Mouse (Mus musculus) embryonic facial prominence, embryonic 10.5 days (tissue): ENCODE data around the gene Ahnak2. TPM values are rescaled to one million over a fixed set of nuclear protein-coding genes. Genes with fewer than 3 reads are reported as not detected.
"Not testable (repeated sequence)": the region's sequence is repeated elsewhere in the genome, so short reads cannot be mapped to it uniquely, and the experiment has no call there.

ENCODE experiments used
- DNase-seq: peaks from one replicate; pipeline ENCODE4 v3.0.0-alpha.2; 2017; ENCODE audit warnings: low spot score
- H3K27ac ChIP-seq: fragments of 300-500 bp; sonication (generic); replicated peaks from 2 replicates; pipeline ENCODE4 v1.5.1; 2016; ENCODE audit warnings: mild to moderate bottlenecking
- H3K27me3 ChIP-seq: fragments of 300-500 bp; sonication (generic); replicated peaks from 2 replicates; pipeline ENCODE4 v1.6.1; 2016; ENCODE audit warnings: low read depth, mild to moderate bottlenecking; ENCODE audit not compliant: poor library complexity, severe bottlenecking
- H3K36me3 ChIP-seq: fragments of 300-500 bp; sonication (generic); replicated peaks from 2 replicates; pipeline ENCODE4 v1.6.1; 2016; ENCODE audit warnings: mild to moderate bottlenecking, moderate library complexity
- H3K4me1 ChIP-seq: fragments of 300-500 bp; sonication (generic); 2 replicates; pipeline ENCODE4 v1.6.1; 2016
- H3K4me3 ChIP-seq: fragments of 300-500 bp; sonication (generic); 2 replicates; pipeline ENCODE4 v1.5.1; 2016; ENCODE audit warnings: mild to moderate bottlenecking, moderate library complexity
- H3K9me3 ChIP-seq: fragments of 300-500 bp; sonication (generic); 2 replicates; pipeline ENCODE4 v1.6.1; 2016; ENCODE audit warnings: mild to moderate bottlenecking
- WGBS: fragments of 180-500 bp; shearing (Covaris S2); methylation state at CpG from one replicate; pipeline ENCODE4 v1.1.7; 2016; 5-methylcytosine and 5-hydroxymethylcytosine counted together
- polyA plus RNA-seq: library from polyadenylated mRNA; unstranded; fragments of >200 nt; fragmentation: Nextera tagmentation; extraction: Ambion mirVana; gene quantifications from 2 replicates; pipeline ENCODE4 v1.2.1, GENCODE M21; 2016

Gene Ahnak2
- polyA plus RNA-seq = 0.04 and 0.20 TPM in 2 replicates

GRCm38 (mm10) chr12:112801864-112802846, at the start of gene Ahnak2:
Gene Ahnak2, minus strand, starts transcription at chr12:112802657.
- H3K4me1 ChIP-seq = peaks cover 37% of the 10 kb centered on the region
- no peaks in the 10 kb centered on the region for H3K36me3 ChIP-seq
- 3% methylated on average over 69 of the region's 69 CpGs for WGBS
- H3K27ac ChIP-seq = peak within 1 kb of the TSS; percentile 53
- H3K27me3 ChIP-seq = peaks cover 77% of the 10 kb centered on the region
- peak; percentile 91 for DNase-seq
- no peaks in the 10 kb centered on the region for H3K9me3 ChIP-seq
- peak within 1 kb of the TSS; percentile 67 for H3K4me3 ChIP-seq

- peaks cover 4% of the 10 kb centered on the region; the same call in 1 of the 2 replicates for H3K4me1 ChIP-seq
- DNase-seq = no peak
- H3K27me3 ChIP-seq = no peaks in the 10 kb centered on the region
- no peaks in the 10 kb centered on the region for H3K9me3 ChIP-seq
- H3K36me3 ChIP-seq = no peaks in the 10 kb centered on the region
- H3K27ac ChIP-seq = 0 out of 2 replicates have a peak overlapping the region, but pooled peaks have one; percentile 24
- H3K4me3 ChIP-seq = no peak overlapping the region
- WGBS = 50% methylated on average over 8 of the region's 8 CpGs
Observed at GRCm38 (mm10) chr12:112851116-112851515, 48.7 kb upstream of the Ahnak2 start.

GRCm38 (mm10) chr12:112850344-112850743, 47.9 kb upstream of the Ahnak2 start:
- no peaks in the 10 kb centered on the region for H3K9me3 ChIP-seq
- no peak overlapping the region for H3K27ac ChIP-seq
- no peaks in the 10 kb centered on the region for H3K27me3 ChIP-seq
- H3K4me3 ChIP-seq = no peak overlapping the region
- 86% methylated on average over 9 of the region's 9 CpGs for WGBS
- DNase-seq = no peak
- peaks cover 4% of the 10 kb centered on the region; the same call in 1 of the 2 replicates for H3K4me1 ChIP-seq
- no peaks in the 10 kb centered on the region for H3K36me3 ChIP-seq

- H3K9me3 ChIP-seq = no peaks in the 10 kb centered on the region
- WGBS = 84% methylated on average over 11 of the region's 11 CpGs
Observed at GRCm38 (mm10) chr12:112849235-112850022, 47.0 kb upstream of the Ahnak2 start.

GRCm38 (mm10) chr12:112847880-112848279, 45.4 kb upstream of the Ahnak2 start:
- H3K4me3 ChIP-seq = no peak overlapping the region
- H3K4me1 ChIP-seq = peaks cover 4% of the 10 kb centered on the region; the same call in 1 of the 2 replicates
- no peaks in the 10 kb centered on the region for H3K36me3 ChIP-seq
- 97% methylated on average over 2 of the region's 2 CpGs for WGBS
- no peaks in the 10 kb centered on the region for H3K9me3 ChIP-seq
- no peaks in the 10 kb centered on the region for H3K27me3 ChIP-seq
- DNase-seq = no peak
- H3K27ac ChIP-seq = no peak overlapping the region

More at GRCm38 (mm10) chr12:112849235-112850022, 47.0 kb upstream of the Ahnak2 start:
- no peak overlapping the region for H3K27ac ChIP-seq
- H3K27me3 ChIP-seq = no peaks in the 10 kb centered on the region
- H3K4me1 ChIP-seq = peaks cover 4% of the 10 kb centered on the region; the same call in 1 of the 2 replicates
- H3K36me3 ChIP-seq = no peaks in the 10 kb centered on the region
- no peak overlapping the region for H3K4me3 ChIP-seq
- DNase-seq = no peak

- Histone ChIP-seq H3K9me3 (no peaks in the 10 kb centered on the region), H3K4me3 (no peak overlapping the region), H3K27me3 (no peaks in the 10 kb centered on the region), H3K4me1 (no peaks in the 10 kb centered on the region), H3K27ac (no peak overlapping the region), H3K36me3 (no peaks in the 10 kb centered on the region)
- peak; percentile 88 for DNase-seq
- WGBS = 16% methylated on average over 3 of the region's 3 CpGs
Observed at GRCm38 (mm10) chr12:112843803-112844202, 41.3 kb upstream of the Ahnak2 start.

GRCm38 (mm10) chr12:112842128-112842527, 39.7 kb upstream of the Ahnak2 start:
- H3K4me3 ChIP-seq, H3K36me3 ChIP-seq, H3K27me3 ChIP-seq, H3K9me3 ChIP-seq, H3K27ac ChIP-seq, H3K4me1 ChIP-seq, DNase-seq: not testable (repeated sequence)
- WGBS = 84% methylated on average over 2 of the region's 2 CpGs

GRCm38 (mm10) chr12:112841338-112841892, 39.0 kb upstream of the Ahnak2 start:
- H3K27me3 ChIP-seq, H3K27ac ChIP-seq, H3K9me3 ChIP-seq, DNase-seq, H3K4me3 ChIP-seq, H3K4me1 ChIP-seq, H3K36me3 ChIP-seq: not testable (repeated sequence)
- WGBS = 73% methylated on average over 4 of the region's 4 CpGs

GRCm38 (mm10) chr12:112840209-112841086, 38.0 kb upstream of the Ahnak2 start:
- H3K4me1 ChIP-seq = no peaks in the 10 kb centered on the region
- no peaks in the 10 kb centered on the region for H3K9me3 ChIP-seq
- no peak for DNase-seq
- H3K4me3 ChIP-seq = no peak overlapping the region
- no peaks in the 10 kb centered on the region for H3K27me3 ChIP-seq
- no peaks in the 10 kb centered on the region for H3K36me3 ChIP-seq
- no peak overlapping the region for H3K27ac ChIP-seq
- WGBS = 83% methylated on average over 25 of the region's 25 CpGs

GRCm38 (mm10) chr12:112835046-112835445, 32.6 kb upstream of the Ahnak2 start:
- 64% methylated on average over 2 of the region's 2 CpGs for WGBS
- no peaks in the 10 kb centered on the region for H3K9me3 ChIP-seq

GRCm38 (mm10) chr12:112833527-112833926, 31.1 kb upstream of the Ahnak2 start:
- no peaks in the 10 kb centered on the region for H3K27me3 ChIP-seq
- H3K9me3 ChIP-seq = no peaks in the 10 kb centered on the region
- no peak for DNase-seq

More at GRCm38 (mm10) chr12:112835046-112835445, 32.6 kb upstream of the Ahnak2 start:
- Histone ChIP-seq H3K27me3 (no peaks in the 10 kb centered on the region), H3K4me3 (no peak overlapping the region), H3K27ac (no peak overlapping the region), H3K4me1 (peaks cover 8% of the 10 kb centered on the region), H3K36me3 (peaks cover 30% of the 10 kb centered on the region)
- DNase-seq = no peak

More at GRCm38 (mm10) chr12:112833527-112833926, 31.1 kb upstream of the Ahnak2 start:
- WGBS = 88% methylated on average over 6 of the region's 6 CpGs
- no peak overlapping the region for H3K4me3 ChIP-seq
- peaks cover 30% of the 10 kb centered on the region for H3K36me3 ChIP-seq
- H3K27ac ChIP-seq = no peak overlapping the region
- H3K4me1 ChIP-seq = peaks cover 9% of the 10 kb centered on the region
